8 mouse cellular contexts compared by ENCODE assay signal in the genomic region with DNA sequence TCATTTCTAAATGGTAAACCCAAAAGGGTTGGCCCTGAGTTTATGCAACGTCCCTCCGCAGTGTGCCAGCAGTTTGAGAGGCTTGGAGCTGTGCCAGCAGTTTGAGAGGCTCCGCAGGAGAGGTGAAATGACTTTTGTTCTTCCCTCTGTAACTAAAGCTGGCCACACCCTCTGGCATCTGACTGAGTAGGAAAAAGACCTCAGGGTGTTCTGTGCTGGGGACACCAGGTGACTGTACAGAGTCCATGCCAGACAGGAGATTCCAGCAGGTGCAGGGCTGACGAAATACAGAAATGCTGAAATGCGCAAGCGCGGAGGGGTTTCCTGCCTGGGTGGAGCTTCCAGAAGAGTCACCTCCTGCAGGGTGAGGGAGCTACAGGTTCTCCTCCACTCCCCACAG. TPM values are rescaled to one million over a fixed set of nuclear protein-coding genes. Genes with fewer than 3 reads are reported as not detected.
DNase-seq lines count a peak whose midpoint lies in the region; ATAC-seq lines count a peak whose summit lies in the region.

No protein-coding gene starts in this region.

- no peak overlapping the region for H3K4me3 ChIP-seq in midbrain, embryonic 10.5 days
- H3K4me3 ChIP-seq in midbrain, embryonic 15.5 days, result no peak overlapping the region
- H3K4me3 ChIP-seq in brown adipose tissue, adult 24 weeks (ENCODE audit: insufficient read depth, low read depth, low read length), result 0 out of 2 replicates have a peak overlapping the region, but pooled peaks have one; percentile 11
- peak overlapping the region; percentile 11 for H3K4me3 ChIP-seq in heart, embryonic 13.5 days

- ATAC-seq in midbrain, embryonic 15.5 days (replicated peaks), result no peak
- ATAC-seq in heart, embryonic 13.5 days (ENCODE audit: extremely low read depth, insufficient number of reproducible peaks, low FRiP score, low TSS enrichment), result no peak; the same call in 1 of the 2 replicates

- H3K27ac ChIP-seq in midbrain, embryonic 10.5 days (replicated peaks), result 0 out of 2 replicates have a peak overlapping the region, but pooled peaks have one; percentile 28
- no peak overlapping the region for H3K27ac ChIP-seq in midbrain, embryonic 15.5 days
- peak overlapping the region; percentile 68 for H3K27ac ChIP-seq in brown adipose tissue, adult 24 weeks (replicated peaks; ENCODE audit: low read depth, low read length)
- peak overlapping the region; percentile 43 for H3K27ac ChIP-seq in heart, embryonic 13.5 days (replicated peaks)

- peaks cover 3% of the 10 kb centered on the region for H3K27me3 ChIP-seq in midbrain, embryonic 10.5 days (ENCODE audit: low read depth, poor library complexity, severe bottlenecking)
- no peaks in the 10 kb centered on the region for H3K27me3 ChIP-seq in midbrain, embryonic 15.5 days (replicated peaks)
- H3K27me3 ChIP-seq in heart, embryonic 13.5 days (replicated peaks), result peaks cover 5% of the 10 kb centered on the region

- H3K9ac ChIP-seq in midbrain, embryonic 15.5 days, result no peak overlapping the region
- H3K9ac ChIP-seq in heart, embryonic 13.5 days, result peak overlapping the region; percentile 59; the same call in 1 of the 2 replicates

- H3K36me3 ChIP-seq in midbrain, embryonic 10.5 days, result no peaks in the 10 kb centered on the region
- no peaks in the 10 kb centered on the region for H3K36me3 ChIP-seq in midbrain, embryonic 15.5 days (replicated peaks)
- H3K36me3 ChIP-seq in heart, embryonic 13.5 days, result no peaks in the 10 kb centered on the region

- no peak overlapping the region for H3K4me2 ChIP-seq in midbrain, embryonic 15.5 days
- peak overlapping the region; percentile 58 for H3K4me2 ChIP-seq in heart, embryonic 13.5 days

- WGBS in midbrain, embryonic 10.5 days, result 58% methylated on average over 7 of the region's 7 CpGs
- WGBS in midbrain, embryonic 15.5 days, result 37% methylated on average over 7 of the region's 7 CpGs
- 28% methylated on average over 7 of the region's 7 CpGs for WGBS in heart, embryonic 13.5 days

- DNase-seq in midbrain, embryonic 10.5 days (ENCODE audit: low spot score), result no peak
- DNase-seq in kidney, postnatal 4 days, result peak; percentile 64 to 78
- DNase-seq in ovary, adult 18-20 months (ENCODE audit: low spot score), result peak; percentile 49
- peak; percentile 18 to 65 for DNase-seq in urinary bladder, postnatal 36 days (ENCODE audit: low spot score in 2 of 2)
- no peak for DNase-seq in layer of hippocampus, postnatal 36 days

- H3K4me1 ChIP-seq in midbrain, embryonic 10.5 days, result peaks cover 15% of the 10 kb centered on the region
- H3K4me1 ChIP-seq in midbrain, embryonic 15.5 days, result peaks cover 10% of the 10 kb centered on the region
- H3K4me1 ChIP-seq in brown adipose tissue, adult 24 weeks (ENCODE audit: control insufficient read depth, insufficient read depth, insufficient read length, low read length), result peaks cover 41% of the 10 kb centered on the region
- H3K4me1 ChIP-seq in heart, embryonic 13.5 days, result peaks cover 38% of the 10 kb centered on the region

- H3K9me3 ChIP-seq in midbrain, embryonic 10.5 days (replicated peaks), result no peaks in the 10 kb centered on the region
- H3K9me3 ChIP-seq in midbrain, embryonic 15.5 days, result no peaks in the 10 kb centered on the region
- H3K9me3 ChIP-seq in heart, embryonic 13.5 days, result peaks cover 7% of the 10 kb centered on the region; the same call in 1 of the 2 replicates

RNA-seq across cellular contexts. Expression of a gene that starts 16.4 kb away (rescaled TPM):
- 6.2 and 6.5 TPM in 2 replicates for polyA plus RNA-seq in midbrain, embryonic 10.5 days (2016; fragmentation: Nextera tagmentation; extraction: Ambion mirVana)
- 15.4 and 15.8 TPM in 2 replicates for polyA plus RNA-seq in midbrain, embryonic 15.5 days (2015; fragmentation: Nextera tagmentation; extraction: Ambion mirVana)
- 11.6 and 17.9 TPM in 2 replicates for polyA plus RNA-seq in brown adipose tissue, adult 24 weeks (2012; ENCODE audit: insufficient read depth, insufficient read length, missing spikeins)
- 15.8 and 17.3 TPM in 2 replicates for polyA plus RNA-seq in heart, embryonic 13.5 days (2015; fragmentation: Nextera tagmentation; extraction: Ambion mirVana)
- 10 to 100 TPM; 18.8 to 21.0 TPM for total RNA-seq in layer of hippocampus, postnatal 36 days (2021)

RNA-seq across cellular contexts. Expression of a gene that starts 50.6 kb away (rescaled TPM):
- 2.2 and 2.8 TPM in 2 replicates for polyA plus RNA-seq in midbrain, embryonic 10.5 days (2016; fragmentation: Nextera tagmentation; extraction: Ambion mirVana)
- 2.5 and 3.0 TPM in 2 replicates for polyA plus RNA-seq in midbrain, embryonic 15.5 days (2015; fragmentation: Nextera tagmentation; extraction: Ambion mirVana)
- polyA plus RNA-seq in brown adipose tissue, adult 24 weeks (2012; ENCODE audit: insufficient read depth, insufficient read length, missing spikeins), result 15.8 and 21.6 TPM in 2 replicates
- 5.0 and 5.1 TPM in 2 replicates for polyA plus RNA-seq in heart, embryonic 13.5 days (2015; fragmentation: Nextera tagmentation; extraction: Ambion mirVana)
- total RNA-seq in layer of hippocampus, postnatal 36 days (2021), result 10 to 100 TPM; 24.2 to 25.2 TPM

Comparison
In these comparisons a context has a peak if more than half of its experiments do, and no peak if none do; other contexts are left out.
1. DNase-seq: peak in kidney, postnatal 4 days (2 of 2), ovary, adult 18-20 months (single experiment) and urinary bladder, postnatal 36 days (2 of 2); none in midbrain, embryonic 10.5 days (single experiment) and layer of hippocampus, postnatal 36 days (0 of 2).
2. H3K4me3 ChIP-seq: peak in brown adipose tissue, adult 24 weeks (single experiment) and heart, embryonic 13.5 days (single experiment); none in midbrain, embryonic 10.5 days (single experiment) and midbrain, embryonic 15.5 days (single experiment).